Mouse (Mus musculus) lung, embryonic 14.5 days (tissue): Measurements from ENCODE around the gene Manbal. TPM values are rescaled to one million over a fixed set of nuclear protein-coding genes. Genes with fewer than 3 reads are reported as not detected.

Experiments
- ATAC-seq: fragments of 200-750 bp; cut with Nextera tagmentation; 2 replicates; pipeline ENCODE4 v1.8.0; 2017; ENCODE audit warnings: mild to moderate bottlenecking, moderate TSS enrichment, moderate library complexity; ENCODE audit not compliant: insufficient read depth
- DNase-seq: peaks from one replicate; pipeline ENCODE4 v3.0.0-alpha.2; 2015
- H3K27ac ChIP-seq: fragments of 300-500 bp; sonication (generic); 2 replicates; pipeline ENCODE4 v1.5.1; 2014; ENCODE audit warnings: low read depth, mild to moderate bottlenecking, moderate library complexity
- H3K27me3 ChIP-seq: fragments of 300-500 bp; sonication (generic); 2 replicates; pipeline ENCODE4 v1.6.1; 2014; ENCODE audit warnings: low read length, control low read depth; ENCODE audit not compliant: insufficient read depth
- H3K36me3 ChIP-seq: fragments of 300-500 bp; sonication (generic); 2 replicates; pipeline ENCODE4 v1.6.1; 2014; ENCODE audit warnings: control low read depth; ENCODE audit not compliant: insufficient read depth
- H3K4me1 ChIP-seq: fragments of 300-500 bp; sonication (generic); 2 replicates; pipeline ENCODE4 v1.6.1; 2014; ENCODE audit warnings: antibody characterized with exemption, control low read depth; ENCODE audit not compliant: insufficient read depth
- H3K4me2 ChIP-seq: fragments of 300-500 bp; sonication (generic); 2 replicates; pipeline ENCODE4 v1.6.1; 2014; ENCODE audit warnings: mild to moderate bottlenecking
- H3K4me3 ChIP-seq: fragments of 300-500 bp; sonication (generic); 2 replicates; pipeline ENCODE4 v1.5.1; 2014; ENCODE audit warnings: low read depth, low read length
- H3K9ac ChIP-seq: fragments of 300-500 bp; sonication (generic); 2 replicates; pipeline ENCODE4 v1.6.1; 2014
- H3K9me3 ChIP-seq: fragments of 300-500 bp; sonication (generic); 2 replicates; pipeline ENCODE4 v1.6.1; 2016; ENCODE audit warnings: low read depth, low read length, control low read depth
- CTCF ChIP-seq: IDR thresholded peaks from 2 replicates; pipeline ENCODE4 v1.5.1; 2016; ENCODE audit warnings: antibody characterized with exemption, low read depth
- WGBS: fragments of 180-500 bp; shearing (Covaris S2); extraction: QIAGEN DNeasy Blood & Tissue Kit; methylation state at CpG from one replicate; pipeline ENCODE4 v1.1.7; 2014; 5-methylcytosine and 5-hydroxymethylcytosine counted together
- polyA plus RNA-seq: library from polyadenylated mRNA; unstranded; fragments of >200 nt; fragmentation: Nextera tagmentation; extraction: Ambion mirVana; gene quantifications from 2 replicates; pipeline ENCODE4 v1.2.1, GENCODE M21; 2014

Manbal gene
- polyA plus RNA-seq, 1 experiment from 2014 or later, result 42.6 TPM

- DNase-seq, result no peak
- no peak overlapping the region for H3K4me2 ChIP-seq
- H3K4me1 ChIP-seq, result peaks cover 5% of the 10 kb centered on the region; the same call in 1 of the 2 replicates
- TF ChIP-seq CTCF, result no peak
- no peaks in the 10 kb centered on the region for H3K9me3 ChIP-seq
- no peak for ATAC-seq
- H3K36me3 ChIP-seq, result peaks cover 23% of the 10 kb centered on the region; the same call in 1 of the 2 replicates
- no peak overlapping the region for H3K27ac ChIP-seq
- no peak overlapping the region for H3K4me3 ChIP-seq
- no peak overlapping the region for H3K9ac ChIP-seq
- 76% methylated on average over 7 of the region's 7 CpGs for WGBS
- no peaks in the 10 kb centered on the region for H3K27me3 ChIP-seq
These were observed 22.2 kb downstream of the Manbal start for GRCm38 (mm10) chr2:157389591-157389921.

GRCm38 (mm10) chr2:157392331-157392730 lies 24.9 kb downstream of the Manbal start:
- no peaks in the 10 kb centered on the region for H3K9me3 ChIP-seq
- no peak overlapping the region for H3K9ac ChIP-seq
- H3K27me3 ChIP-seq, result no peaks in the 10 kb centered on the region
- 90% methylated on average over 2 of the region's 2 CpGs for WGBS
- no peak overlapping the region for H3K4me2 ChIP-seq
- no peak for ATAC-seq
- no peak for DNase-seq
- no peak overlapping the region for H3K4me3 ChIP-seq
- TF ChIP-seq CTCF, result no peak
- peaks cover 13% of the 10 kb centered on the region; the same call in 1 of the 2 replicates for H3K4me1 ChIP-seq
- H3K27ac ChIP-seq, result no peak overlapping the region
- H3K36me3 ChIP-seq, result peaks cover 43% of the 10 kb centered on the region

GRCm38 (mm10) chr2:157393549-157393948 lies 26.2 kb downstream of the Manbal start:
- Histone ChIP-seq H3K9ac (no peak overlapping the region), H3K27me3 (no peaks in the 10 kb centered on the region), H3K27ac (peak overlapping the region; percentile 93), H3K9me3 (no peaks in the 10 kb centered on the region; the same call in 1 of the 2 replicates), H3K4me2 (no peak overlapping the region), H3K4me3 (no peak overlapping the region), H3K4me1 (peaks cover 13% of the 10 kb centered on the region), H3K36me3 (peaks cover 51% of the 10 kb centered on the region)
- ATAC-seq (no peak), DNase-seq (no peak)
- 97% methylated on average over 4 of the region's 4 CpGs for WGBS
- no peak for TF ChIP-seq CTCF

- Histone ChIP-seq H3K4me1 (peaks cover 13% of the 10 kb centered on the region), H3K27ac (peak overlapping the region; percentile 93), H3K27me3 (no peaks in the 10 kb centered on the region), H3K4me3 (no peak overlapping the region), H3K4me2 (peak overlapping the region; percentile 20; the same call in 1 of the 2 replicates), H3K9ac (0 out of 2 replicates have a peak overlapping the region, but pooled peaks have one; percentile 9), H3K36me3 (peaks cover 46% of the 10 kb centered on the region), H3K9me3 (no peaks in the 10 kb centered on the region; the same call in 1 of the 2 replicates)
- 46% methylated on average over 6 of the region's 6 CpGs for WGBS
- ATAC-seq, result peak; percentile 60
- TF ChIP-seq CTCF, result no peak
- DNase-seq, result peak; percentile 68
These were observed 27.5 kb downstream of the Manbal start for GRCm38 (mm10) chr2:157394868-157395267.

- peaks cover 13% of the 10 kb centered on the region for H3K4me1 ChIP-seq
- DNase-seq (no peak), ATAC-seq (no peak)
- WGBS, result 48% methylated on average over 5 of the region's 5 CpGs
- peak overlapping the region; percentile 20; the same call in 1 of the 2 replicates for H3K4me2 ChIP-seq
- H3K9ac ChIP-seq, result 0 out of 2 replicates have a peak overlapping the region, but pooled peaks have one; percentile 9
- no peaks in the 10 kb centered on the region for H3K27me3 ChIP-seq
- peak overlapping the region; percentile 93 for H3K27ac ChIP-seq
- H3K9me3 ChIP-seq, result no peaks in the 10 kb centered on the region; the same call in 1 of the 2 replicates
- TF ChIP-seq CTCF, result no peak
- H3K4me3 ChIP-seq, result no peak overlapping the region
- H3K36me3 ChIP-seq, result peaks cover 44% of the 10 kb centered on the region
These were observed 28.0 kb downstream of the Manbal start for GRCm38 (mm10) chr2:157395371-157395770.

GRCm38 (mm10) chr2:157395960-157396359 lies 28.6 kb downstream of the Manbal start:
- TF ChIP-seq CTCF, result no peak
- peaks cover 13% of the 10 kb centered on the region for H3K4me1 ChIP-seq
- no peak for ATAC-seq
- WGBS, result 47% methylated on average over 13 of the region's 13 CpGs
- peak; percentile 25 for DNase-seq
- peaks cover 40% of the 10 kb centered on the region for H3K36me3 ChIP-seq
- H3K27ac ChIP-seq, result peak overlapping the region; percentile 93
- no peak overlapping the region for H3K4me2 ChIP-seq
- H3K9me3 ChIP-seq, result no peaks in the 10 kb centered on the region; the same call in 1 of the 2 replicates
- H3K4me3 ChIP-seq, result no peak overlapping the region
- no peak overlapping the region; the same call in 1 of the 2 replicates for H3K9ac ChIP-seq
- no peaks in the 10 kb centered on the region for H3K27me3 ChIP-seq

GRCm38 (mm10) chr2:157397376-157397775 lies 30.0 kb downstream of the Manbal start:
- H3K4me1 ChIP-seq, result peaks cover 13% of the 10 kb centered on the region
- H3K9ac ChIP-seq, result no peak overlapping the region
- H3K9me3 ChIP-seq, result no peaks in the 10 kb centered on the region; the same call in 1 of the 2 replicates
- peak; percentile 53 for DNase-seq
- H3K36me3 ChIP-seq, result peaks cover 35% of the 10 kb centered on the region
- peak overlapping the region; percentile 93 for H3K27ac ChIP-seq
- H3K27me3 ChIP-seq, result no peaks in the 10 kb centered on the region
- ATAC-seq, result peak; percentile 25; the same call in 1 of the 2 replicates
- no peak overlapping the region for H3K4me2 ChIP-seq
- WGBS, result 53% methylated on average over 4 of the region's 4 CpGs
- no peak for TF ChIP-seq CTCF
- no peak overlapping the region for H3K4me3 ChIP-seq
